Mouse (Mus musculus) lung, embryonic 15.5 days (tissue): ENCODE data around the gene Hectd4. TPM values are rescaled to one million over a fixed set of nuclear protein-coding genes. Genes with fewer than 3 reads are reported as not detected.

ENCODE experiments used
- ATAC-seq: fragments of 200-750 bp; cut with Nextera tagmentation; 2 replicates; pipeline ENCODE4 v1.8.0; 2017; ENCODE audit warnings: moderate number of reproducible peaks, borderline replicate concordance; ENCODE audit not compliant: low FRiP score, low TSS enrichment; ENCODE audit errors: extremely low read depth
- H3K27ac ChIP-seq: fragments of 300-500 bp; sonication (generic); 2 replicates; pipeline ENCODE4 v1.5.1; 2015; ENCODE audit warnings: moderate library complexity, mild to moderate bottlenecking, inconsistent platforms
- H3K27me3 ChIP-seq: fragments of 300-500 bp; sonication (generic); 2 replicates; pipeline ENCODE4 v1.6.1; 2015; ENCODE audit warnings: inconsistent platforms
- H3K36me3 ChIP-seq: fragments of 300-500 bp; sonication (generic); 2 replicates; pipeline ENCODE4 v1.6.1; 2015; ENCODE audit warnings: inconsistent platforms
- H3K4me1 ChIP-seq: fragments of 300-500 bp; sonication (generic); 2 replicates; pipeline ENCODE4 v1.6.1; 2015; ENCODE audit warnings: inconsistent platforms
- H3K4me2 ChIP-seq: fragments of 300-500 bp; sonication (generic); 2 replicates; pipeline ENCODE4 v1.6.1; 2015; ENCODE audit warnings: inconsistent platforms, mild to moderate bottlenecking, moderate library complexity
- H3K4me3 ChIP-seq: fragments of 300-500 bp; sonication (generic); 2 replicates; pipeline ENCODE4 v1.5.1; 2015; ENCODE audit warnings: mild to moderate bottlenecking, inconsistent platforms
- H3K9ac ChIP-seq: fragments of 300-500 bp; sonication (generic); 2 replicates; pipeline ENCODE4 v1.6.1; 2015; ENCODE audit warnings: inconsistent platforms
- H3K9me3 ChIP-seq: fragments of 300-500 bp; sonication (generic); 2 replicates; pipeline ENCODE4 v1.6.1; 2016; ENCODE audit warnings: inconsistent platforms
- WGBS: fragments of 180-500 bp; shearing (Covaris S2); methylation state at CpG from one replicate; pipeline ENCODE4 v1.1.7; 2015; 5-methylcytosine and 5-hydroxymethylcytosine counted together
- polyA plus RNA-seq: library from polyadenylated mRNA; unstranded; fragments of >200 nt; fragmentation: Nextera tagmentation; extraction: Ambion mirVana; gene quantifications from 2 replicates; pipeline ENCODE4 v1.2.1, GENCODE M21; 2015

The Hectd4 gene
- 4.4 and 4.7 TPM in 2 replicates for polyA plus RNA-seq

DNA sequence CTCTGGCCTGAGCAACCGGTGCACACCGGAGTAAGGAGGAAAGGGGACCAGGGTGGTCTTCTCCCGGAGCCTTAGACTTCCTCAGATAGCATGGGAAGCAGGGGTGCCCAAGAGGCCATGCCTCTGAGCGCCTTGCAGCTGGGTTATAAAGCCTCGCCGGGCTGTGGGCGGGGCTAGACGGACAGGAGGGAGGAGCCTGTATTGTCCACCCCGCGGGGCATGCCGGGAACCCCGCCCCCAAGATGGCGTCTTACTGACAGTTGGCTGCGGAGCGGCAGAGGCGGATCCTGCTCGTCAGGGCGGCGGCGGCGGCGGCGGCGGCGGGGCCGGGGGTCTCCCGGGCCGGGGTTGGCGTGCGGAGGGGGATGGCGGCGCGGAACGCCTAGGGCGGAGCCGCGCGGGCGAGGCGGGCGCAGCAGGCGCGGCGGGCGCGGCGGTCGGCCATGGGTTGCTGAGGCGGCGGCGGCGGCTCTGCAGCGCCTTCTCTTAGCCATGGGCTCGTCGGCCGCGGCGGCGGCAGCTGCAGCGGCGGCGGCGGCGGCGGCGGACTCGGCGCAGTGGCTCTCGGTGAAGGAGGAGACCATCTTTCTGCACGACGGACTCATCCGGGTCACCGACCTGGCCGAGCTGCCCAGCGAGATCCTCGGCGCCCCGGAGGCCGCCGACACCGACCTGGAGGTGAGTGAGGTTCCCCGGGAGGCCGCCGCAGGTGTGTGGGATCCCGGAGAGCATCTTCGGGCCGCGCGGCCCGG is at the start of gene Hectd4:
Gene Hectd4 (plus strand): TSS at position 240 of the 752 bp plus-strand sequence.
- Histone ChIP-seq H3K36me3 (no peaks in the 10 kb centered on the region), H3K9me3 (no peaks in the 10 kb centered on the region), H3K27ac (peak within 1 kb of the TSS; percentile 86), H3K4me2 (peak within 1 kb of the TSS; percentile 76), H3K27me3 (no peaks in the 10 kb centered on the region), H3K9ac (peak within 1 kb of the TSS; percentile 82), H3K4me3 (peak within 1 kb of the TSS; percentile 100), H3K4me1 (peaks cover 11% of the 10 kb centered on the region)
- WGBS = under 1% methylated on average over 63 of the region's 90 CpGs
- ATAC-seq = peak; percentile 92

DNA sequence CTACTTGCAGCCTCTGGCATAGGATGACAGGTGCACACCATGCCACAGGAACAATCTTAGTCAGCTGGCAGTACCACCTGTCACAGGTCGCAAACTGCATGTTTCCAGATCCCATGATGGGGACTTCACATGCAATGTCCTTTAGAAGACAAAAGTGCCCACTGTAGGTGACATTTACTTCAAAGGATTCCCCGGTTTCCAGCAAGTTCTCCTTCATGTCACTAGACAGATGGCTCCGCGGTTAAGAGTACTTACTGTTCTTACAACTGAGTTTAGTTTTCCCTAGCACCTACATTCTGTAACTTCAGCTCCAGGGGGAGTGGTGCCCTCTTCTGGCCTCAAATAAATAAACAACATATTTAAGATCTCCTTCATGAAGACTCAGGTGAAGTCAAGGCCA is 47.2 kb upstream of the Hectd4 start:
- ATAC-seq = no peak
- no peaks in the 10 kb centered on the region for H3K9me3 ChIP-seq
- no peaks in the 10 kb centered on the region for H3K4me1 ChIP-seq
- no peak overlapping the region for H3K9ac ChIP-seq
- WGBS = 74% methylated on average over 4 of the region's 4 CpGs
- H3K36me3 ChIP-seq = peaks cover 19% of the 10 kb centered on the region
- H3K27me3 ChIP-seq = no peaks in the 10 kb centered on the region
- no peak overlapping the region for H3K27ac ChIP-seq
- H3K4me3 ChIP-seq = no peak overlapping the region
- no peak overlapping the region for H3K4me2 ChIP-seq

DNA sequence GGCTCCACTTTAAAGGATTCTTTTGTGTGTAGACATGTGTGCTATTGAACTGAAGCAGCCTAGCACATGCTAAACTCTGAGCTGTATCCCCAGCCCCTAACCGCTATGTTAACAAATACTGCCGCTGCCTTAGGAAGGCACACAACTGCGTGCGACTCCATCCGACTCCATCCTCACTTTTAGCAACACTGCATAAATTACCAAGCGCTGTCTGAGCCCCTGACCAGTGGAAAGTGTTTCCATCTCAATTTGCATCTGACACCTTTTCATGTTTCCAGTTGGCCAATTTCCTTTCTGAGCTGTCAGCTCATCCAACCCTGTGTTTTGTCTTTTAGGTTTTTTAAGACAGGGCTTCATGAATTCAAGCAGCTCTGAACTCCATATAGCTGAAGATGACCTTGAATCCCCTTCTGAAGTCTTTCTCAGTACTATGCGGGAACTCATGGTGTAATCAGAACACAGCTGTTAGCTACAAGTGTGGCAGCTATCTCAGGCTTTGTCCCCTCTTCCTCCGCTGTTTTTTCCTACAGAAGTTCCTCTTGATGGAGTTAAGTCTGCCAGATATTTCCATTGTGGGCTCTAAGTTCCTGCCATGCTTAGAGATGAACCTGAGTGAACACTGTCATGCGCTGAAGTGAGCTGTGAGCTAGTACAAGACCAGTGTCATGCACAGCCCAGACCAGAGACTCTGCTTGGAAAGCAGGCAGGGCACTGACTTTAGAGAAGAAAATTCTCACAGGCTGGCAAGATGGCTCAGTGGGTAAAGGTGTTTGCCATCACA is 40.8 kb upstream of the Hectd4 start:
- H3K27ac ChIP-seq = no peak overlapping the region
- no peak overlapping the region for H3K9ac ChIP-seq

DNA sequence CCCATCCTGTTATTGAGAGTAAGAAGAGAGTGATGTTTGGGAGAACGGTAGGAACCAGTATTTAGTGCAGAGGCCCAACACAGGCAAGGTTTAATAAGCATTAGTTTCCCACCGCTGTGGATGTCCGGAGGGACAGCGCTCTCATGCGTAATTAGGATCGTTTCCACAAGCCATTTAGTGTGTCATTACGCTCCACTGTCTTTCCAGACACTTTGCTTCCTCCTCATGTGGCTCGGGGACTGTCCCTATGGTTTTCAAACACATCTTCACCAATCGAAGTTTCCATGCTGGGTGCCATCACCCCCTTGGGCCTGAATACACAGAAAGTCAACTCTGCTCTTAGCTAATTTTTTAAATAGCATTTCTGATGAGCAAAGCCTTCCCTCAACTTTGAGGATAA is 36.8 kb upstream of the Hectd4 start:
- peaks cover 24% of the 10 kb centered on the region for H3K4me1 ChIP-seq
- no peak overlapping the region for H3K27ac ChIP-seq
- no peak overlapping the region for H3K9ac ChIP-seq
- H3K9me3 ChIP-seq = no peaks in the 10 kb centered on the region
- H3K27me3 ChIP-seq = no peaks in the 10 kb centered on the region
- no peak overlapping the region for H3K4me2 ChIP-seq
- H3K36me3 ChIP-seq = no peaks in the 10 kb centered on the region
- ATAC-seq = no peak
- no peak overlapping the region for H3K4me3 ChIP-seq
- WGBS = 88% methylated on average over 9 of the region's 9 CpGs

More for the DNA sequence above, 40.8 kb upstream of the Hectd4 start:
- Histone ChIP-seq H3K4me2 (no peak overlapping the region), H3K4me3 (no peak overlapping the region), H3K27me3 (no peaks in the 10 kb centered on the region), H3K36me3 (no peaks in the 10 kb centered on the region), H3K4me1 (peaks cover 6% of the 10 kb centered on the region; the same call in 1 of the 2 replicates), H3K9me3 (no peaks in the 10 kb centered on the region)
- WGBS = 68% methylated on average over 9 of the region's 9 CpGs
- no peak for ATAC-seq

- H3K27me3 ChIP-seq = no peaks in the 10 kb centered on the region
- H3K4me2 ChIP-seq = no peak overlapping the region
- H3K36me3 ChIP-seq = 0 out of 2 replicates have a peak, but pooled peaks cover 3% of the 10 kb centered on the region
- H3K9me3 ChIP-seq = no peaks in the 10 kb centered on the region
- no peak overlapping the region; the same call in 1 of the 2 replicates for H3K27ac ChIP-seq
- H3K4me1 ChIP-seq = peaks cover 30% of the 10 kb centered on the region
- no peak overlapping the region for H3K9ac ChIP-seq
- no peak overlapping the region for H3K4me3 ChIP-seq
- ATAC-seq = no peak
- WGBS = 51% methylated on average over 2 of the region's 2 CpGs
Observed at GRCm38 (mm10) chr5:121184375-121184774, 35.6 kb upstream of the Hectd4 start.

DNA sequence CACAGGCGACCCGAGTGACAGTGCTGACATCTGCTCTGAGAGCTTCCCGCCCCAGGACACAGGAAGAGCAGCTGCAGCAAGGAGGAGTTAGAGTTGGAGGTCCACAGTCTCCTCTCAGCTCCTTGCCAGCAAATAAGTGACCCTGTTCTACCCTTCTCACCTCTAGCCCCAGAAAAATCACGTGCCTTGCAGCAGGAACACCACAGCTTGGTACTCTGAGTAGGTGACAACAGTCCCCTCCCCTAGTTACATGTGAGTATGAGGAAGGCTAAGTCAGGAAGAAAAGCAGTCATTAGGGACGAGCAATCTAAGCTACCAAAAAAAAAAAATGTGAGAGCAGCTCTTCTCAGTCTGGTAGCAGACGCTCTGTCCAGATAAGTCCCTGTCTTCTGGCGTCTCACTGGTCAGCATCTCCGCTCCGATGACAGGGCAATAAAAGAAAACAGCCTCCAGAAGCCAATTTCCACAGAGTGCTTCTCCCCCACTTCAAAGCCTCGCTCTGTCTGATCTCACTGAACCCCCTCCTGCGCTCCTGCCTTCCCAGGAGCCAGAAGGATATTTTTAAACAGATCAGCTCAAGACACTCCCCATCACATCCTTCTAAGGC is 35.0 kb upstream of the Hectd4 start:
- H3K9me3 ChIP-seq = no peaks in the 10 kb centered on the region
- WGBS = 33% methylated on average over 11 of the region's 11 CpGs
- 0 out of 2 replicates have a peak, but pooled peaks cover 3% of the 10 kb centered on the region for H3K36me3 ChIP-seq
- H3K27me3 ChIP-seq = no peaks in the 10 kb centered on the region
- H3K9ac ChIP-seq = no peak overlapping the region
- peak; percentile 37; the same call in 1 of the 2 replicates for ATAC-seq
- no peak overlapping the region; the same call in 1 of the 2 replicates for H3K4me2 ChIP-seq
- H3K4me3 ChIP-seq = no peak overlapping the region
- peak overlapping the region; percentile 39 for H3K27ac ChIP-seq
- peaks cover 33% of the 10 kb centered on the region for H3K4me1 ChIP-seq

DNA sequence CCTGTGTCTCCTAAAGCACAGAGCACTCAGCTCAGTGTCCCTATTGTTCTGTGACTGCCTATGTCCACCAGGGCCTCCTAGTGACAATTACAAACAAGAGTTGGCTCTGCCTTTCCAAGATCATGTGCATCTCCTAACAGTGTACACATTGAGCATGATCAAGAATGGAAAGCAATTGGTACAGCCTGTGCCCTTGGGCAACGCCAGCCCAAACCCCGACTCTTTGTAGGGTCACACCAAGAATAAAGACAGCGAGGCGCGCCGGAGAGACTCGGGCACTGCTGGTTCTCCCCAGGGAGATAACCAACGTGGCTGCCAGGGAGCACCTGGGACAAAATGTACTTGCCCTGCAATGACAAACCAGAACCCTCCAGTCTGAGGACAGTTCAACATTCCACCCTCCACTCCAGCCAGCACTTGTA is 32.4 kb upstream of the Hectd4 start:
- Histone ChIP-seq H3K27ac (no peak overlapping the region), H3K36me3 (0 out of 2 replicates have a peak, but pooled peaks cover 3% of the 10 kb centered on the region), H3K9ac (no peak overlapping the region), H3K9me3 (no peaks in the 10 kb centered on the region), H3K4me1 (peaks cover 34% of the 10 kb centered on the region), H3K4me2 (no peak overlapping the region), H3K27me3 (no peaks in the 10 kb centered on the region), H3K4me3 (no peak overlapping the region)
- no peak for ATAC-seq
- 88% methylated on average over 8 of the region's 8 CpGs for WGBS

DNA sequence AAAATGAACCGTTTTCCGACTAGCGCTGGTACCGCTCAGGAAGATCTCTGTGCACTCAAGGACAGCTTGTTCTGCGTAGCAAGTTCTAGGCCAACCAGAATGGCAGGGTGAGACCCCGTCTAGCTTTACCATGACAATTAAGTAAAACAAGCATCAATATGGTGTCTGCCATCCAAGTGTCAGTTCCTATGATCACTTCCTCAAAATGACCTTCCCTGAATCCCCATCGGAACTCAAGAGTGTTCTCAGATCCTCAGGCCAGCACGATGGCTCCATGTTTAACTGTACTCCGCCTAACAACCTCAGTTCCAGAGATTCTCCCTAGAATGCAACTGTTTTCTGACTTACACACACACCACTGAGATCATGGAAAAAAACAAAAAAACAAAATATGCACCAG is 31.8 kb upstream of the Hectd4 start:
- WGBS = 84% methylated on average over 9 of the region's 9 CpGs
- Histone ChIP-seq H3K36me3 (0 out of 2 replicates have a peak, but pooled peaks cover 3% of the 10 kb centered on the region), H3K27me3 (no peaks in the 10 kb centered on the region), H3K27ac (no peak overlapping the region), H3K4me1 (peaks cover 34% of the 10 kb centered on the region), H3K4me2 (no peak overlapping the region), H3K9ac (no peak overlapping the region), H3K9me3 (no peaks in the 10 kb centered on the region), H3K4me3 (no peak overlapping the region)
- no peak for ATAC-seq

- H3K36me3 ChIP-seq = 0 out of 2 replicates have a peak, but pooled peaks cover 3% of the 10 kb centered on the region
- no peak overlapping the region for H3K27ac ChIP-seq
- ATAC-seq = no peak
- peak overlapping the region; percentile 4; the same call in 1 of the 2 replicates for H3K4me2 ChIP-seq
- no peaks in the 10 kb centered on the region for H3K27me3 ChIP-seq
- H3K4me1 ChIP-seq = peaks cover 34% of the 10 kb centered on the region
- WGBS = 63% methylated on average over 9 of the region's 9 CpGs
- H3K9ac ChIP-seq = no peak overlapping the region
- H3K4me3 ChIP-seq = no peak overlapping the region
- H3K9me3 ChIP-seq = no peaks in the 10 kb centered on the region
Observed at GRCm38 (mm10) chr5:121189182-121189581, 30.8 kb upstream of the Hectd4 start.

DNA sequence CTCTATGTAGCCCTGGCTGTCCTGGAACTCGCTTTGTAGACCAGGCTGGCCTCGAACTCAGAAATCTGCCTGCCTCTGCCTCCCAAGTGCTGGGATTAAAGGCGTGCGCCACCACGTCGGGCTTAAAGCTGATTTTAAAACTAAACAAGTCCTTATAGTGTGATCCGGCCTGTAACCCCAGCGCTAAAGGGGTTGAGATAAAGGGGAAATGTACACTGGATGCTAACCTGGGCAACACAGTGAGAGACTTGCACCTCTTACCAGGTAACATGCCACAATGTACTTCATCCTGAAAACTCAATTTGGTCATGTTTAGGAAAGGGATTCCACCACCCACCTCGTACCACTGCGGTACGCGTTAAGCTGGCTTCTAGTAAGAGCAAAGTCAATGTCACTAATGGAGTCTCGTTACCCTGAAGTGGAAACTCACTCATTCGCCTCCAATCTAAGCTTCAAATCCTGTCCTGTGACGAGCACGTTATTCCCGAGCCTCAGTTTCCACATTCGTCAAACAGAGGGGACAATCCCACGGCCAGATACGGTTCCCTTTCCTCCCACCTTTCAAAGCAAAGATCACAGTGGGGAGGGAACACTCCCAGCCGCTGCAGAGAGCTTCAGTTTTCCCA is 29.7 kb upstream of the Hectd4 start:
- 24% methylated on average over 21 of the region's 21 CpGs for WGBS

More for the DNA sequence above, 29.7 kb upstream of the Hectd4 start:
- Histone ChIP-seq H3K36me3 (0 out of 2 replicates have a peak, but pooled peaks cover 3% of the 10 kb centered on the region), H3K4me1 (peaks cover 27% of the 10 kb centered on the region), H3K9ac (peak overlapping the region; percentile 93), H3K9me3 (no peaks in the 10 kb centered on the region), H3K27me3 (no peaks in the 10 kb centered on the region), H3K27ac (peak overlapping the region; percentile 79), H3K4me2 (peak overlapping the region; percentile 76), H3K4me3 (peak overlapping the region; percentile 88)
- no peak for ATAC-seq
